In genomic region chr6:72537998-72538500, GRCm38 (mm10) we compare ENCODE assay signal across 8 mouse cellular contexts. TPM values are rescaled to one million over a fixed set of nuclear protein-coding genes. Genes with fewer than 3 reads are reported as not detected.
A peak's percentile ranks its signal among the peaks of the same experiment; 100 is the strongest.
DNase-seq lines count a peak whose midpoint lies in the region; ATAC-seq and TF ChIP-seq lines count a peak whose summit lies in the region.

No protein-coding gene starts in this region.

- no peak; the same call in 1 of the 2 replicates for ATAC-seq in intestine, embryonic 15.5 days
- ATAC-seq in neural tube, embryonic 13.5 days (ENCODE audit: low read depth), result peak; percentile 1; the same call in 1 of the 2 replicates

- no peak for TF ChIP-seq POLR2A in cortical plate, adult 2 months (IDR thresholded peaks at IDR 0.05; ENCODE audit: extremely low read depth, insufficient read depth, low read length)

- H3K4me1 ChIP-seq in cortical plate, adult 2 months (ENCODE audit: control insufficient read depth, insufficient read depth, low read length), result peaks cover 4% of the 10 kb centered on the region; the same call in 1 of the 2 replicates
- H3K4me1 ChIP-seq in intestine, embryonic 15.5 days (replicated peaks), result peaks cover 13% of the 10 kb centered on the region
- H3K4me1 ChIP-seq in neural tube, embryonic 13.5 days (replicated peaks), result peaks cover 30% of the 10 kb centered on the region

- H3K4me3 ChIP-seq in left cerebral cortex, adult 2 months, result peak overlapping the region; percentile 67
- H3K4me3 ChIP-seq in cortical plate, adult 2 months (ENCODE audit: insufficient read depth, low read length), result peak overlapping the region; percentile 42
- H3K4me3 ChIP-seq in intestine, embryonic 15.5 days (replicated peaks), result peak overlapping the region; percentile 53
- peak overlapping the region; percentile 53 for H3K4me3 ChIP-seq in neural tube, embryonic 13.5 days

- peak overlapping the region; percentile 93 for H3K27ac ChIP-seq in left cerebral cortex, adult 2 months
- no peak overlapping the region for H3K27ac ChIP-seq in cortical plate, adult 2 months (ENCODE audit: insufficient read depth, low read length)
- H3K27ac ChIP-seq in intestine, embryonic 15.5 days, result peak overlapping the region; percentile 5; the same call in 1 of the 2 replicates
- H3K27ac ChIP-seq in neural tube, embryonic 13.5 days (replicated peaks), result peak overlapping the region; percentile 25; the same call in 1 of the 2 replicates

- DNase-seq in left cerebral cortex, adult 2 months (ENCODE audit: extremely low spot score in 1 of 2, low spot score in 2 of 2), result no peak
- no peak for DNase-seq in left cerebral cortex, adult 11 months (ENCODE audit: low spot score)
- DNase-seq in B cell, adult 2 months, result no peak
- DNase-seq in left cerebral cortex, postnatal 25 days (ENCODE audit: low spot score in 2 of 2), result no peak
- no peak for DNase-seq in right cerebral cortex, adult 18-20 months

- no peaks in the 10 kb centered on the region for H3K36me3 ChIP-seq in intestine, embryonic 15.5 days
- no peaks in the 10 kb centered on the region for H3K36me3 ChIP-seq in neural tube, embryonic 13.5 days

- peak overlapping the region; percentile 76 for H3K4me2 ChIP-seq in intestine, embryonic 15.5 days (replicated peaks)
- H3K4me2 ChIP-seq in neural tube, embryonic 13.5 days, result peak overlapping the region; percentile 75

- 49% methylated on average over 10 of the region's 10 CpGs for WGBS in intestine, embryonic 15.5 days
- WGBS in neural tube, embryonic 13.5 days, result 53% methylated on average over 10 of the region's 10 CpGs

- intact Hi-C loops in left cerebral cortex, adult 2 months (cut with DNase I), result loop anchor here (5.0 kb wide), 1 partner anchor 181 kb away; the partner anchor contains the start of gene Tmem150a
- intact Hi-C loops in left cerebral cortex, postnatal 25 days (cut with DNase I), result no loop called here

- TF ChIP-seq CTCF in left cerebral cortex, adult 2 months (IDR thresholded peaks at IDR 0.05), result no peak
- no peak for TF ChIP-seq CTCF in cortical plate, adult 2 months (IDR thresholded peaks at IDR 0.05; ENCODE audit: extremely low read depth, insufficient read depth, low read length)

- no peaks in the 10 kb centered on the region for H3K9me3 ChIP-seq in intestine, embryonic 15.5 days
- H3K9me3 ChIP-seq in neural tube, embryonic 13.5 days, result no peaks in the 10 kb centered on the region

- 0 out of 2 replicates have a peak overlapping the region, but pooled peaks have one; percentile 50 for H3K9ac ChIP-seq in intestine, embryonic 15.5 days
- H3K9ac ChIP-seq in neural tube, embryonic 13.5 days, result peak overlapping the region; percentile 78

- H3K27me3 ChIP-seq in intestine, embryonic 15.5 days (replicated peaks), result no peaks in the 10 kb centered on the region
- H3K27me3 ChIP-seq in neural tube, embryonic 13.5 days, result no peaks in the 10 kb centered on the region

RNA-seq across cellular contexts. Expression of gene Capg, which starts 6.1 kb away (rescaled TPM):
- total RNA-seq in left cerebral cortex, adult 2 months (2021), result 1 to 10 TPM; 2.3 to 2.6 TPM
- 3.0 and 3.1 TPM in 2 replicates for polyA plus RNA-seq in cortical plate, adult 2 months (2012; rRNA removed)
- polyA plus RNA-seq in intestine, embryonic 15.5 days (2015; fragmentation: Nextera tagmentation; extraction: Ambion mirVana), result 33.5 and 36.0 TPM in 2 replicates
- polyA plus RNA-seq in neural tube, embryonic 13.5 days (2015; fragmentation: Nextera tagmentation; extraction: Ambion mirVana), result 11.9 and 12.9 TPM in 2 replicates
- total RNA-seq in left cerebral cortex, postnatal 25 days (2021), result 1 to 10 TPM; 1.9 to 2.9 TPM

RNA-seq across cellular contexts. Expression of gene Sh2d6, which starts 16.5 kb away (rescaled TPM):
- total RNA-seq in left cerebral cortex, adult 2 months (2021), result under 1 TPM; 0.28 to 0.48 TPM
- polyA plus RNA-seq in cortical plate, adult 2 months (2012; rRNA removed), result 0.48 and 0.72 TPM in 2 replicates
- 0.16 TPM in 1 of 2 replicates, not detected in the other for polyA plus RNA-seq in intestine, embryonic 15.5 days (2015; fragmentation: Nextera tagmentation; extraction: Ambion mirVana)
- 0.36 and 0.55 TPM in 2 replicates for polyA plus RNA-seq in neural tube, embryonic 13.5 days (2015; fragmentation: Nextera tagmentation; extraction: Ambion mirVana)
- under 1 TPM; 0.28 to 0.94 TPM for total RNA-seq in left cerebral cortex, postnatal 25 days (2021)
